Mouse (Mus musculus): ENCODE results near the gene Aldoc. TPM values are rescaled to one million over a fixed set of nuclear protein-coding genes. Genes with fewer than 3 reads are reported as not detected.

The Aldoc gene
- polyA plus RNA-seq, 1 experiment, result 0.12 TPM

DNA sequence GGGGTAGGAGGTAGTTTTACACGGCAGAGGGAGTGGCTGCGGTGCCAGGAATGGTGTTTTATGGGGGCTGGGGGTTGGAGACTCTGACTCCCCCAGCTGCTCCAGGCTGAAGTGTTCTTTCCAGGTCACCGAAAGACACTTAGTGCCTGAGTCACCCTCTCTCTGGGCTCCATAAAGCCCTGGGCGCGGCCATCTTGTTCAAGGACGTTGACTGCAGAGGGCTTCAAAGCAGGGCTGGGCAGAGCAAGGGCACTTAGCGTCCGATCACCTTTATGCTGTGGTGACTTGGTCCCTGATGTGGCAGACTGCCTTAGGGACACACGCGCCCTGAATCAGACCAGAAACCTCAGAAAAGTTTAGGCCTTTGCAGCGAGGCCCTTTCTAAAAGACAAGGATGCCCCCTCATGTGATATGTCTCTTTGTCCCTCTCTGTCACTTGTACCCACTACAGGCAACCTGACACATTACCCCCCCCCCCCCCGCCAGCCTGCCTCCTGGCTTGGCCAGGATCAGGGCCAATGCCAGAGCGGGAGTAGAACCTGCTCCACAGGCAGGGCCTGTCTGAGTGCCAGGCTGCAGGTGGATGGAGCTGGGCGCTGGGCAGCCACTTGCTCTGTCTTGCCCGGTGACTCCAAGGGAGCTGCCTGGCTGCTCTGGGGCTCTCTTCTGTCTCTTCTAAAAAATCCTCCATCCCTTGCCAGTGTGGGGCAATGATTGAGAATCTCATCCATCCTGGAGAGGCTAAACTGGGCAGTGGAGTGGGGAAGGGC is 44.9 kb downstream of the Aldoc start:
- no peaks in the 10 kb centered on the region for H3K9me3 ChIP-seq (ENCODE audit: control insufficient read depth, low read length)
- no peak overlapping the region for H3K4me3 ChIP-seq (replicated peaks)
- H3K27me3 ChIP-seq (ENCODE audit: control insufficient read depth), result no peaks in the 10 kb centered on the region
- no peaks in the 10 kb centered on the region for H3K4me1 ChIP-seq (ENCODE audit: control insufficient read depth)
- no peaks in the 10 kb centered on the region for H3K36me3 ChIP-seq (ENCODE audit: control insufficient read depth)
- TF ChIP-seq GATA1 (IDR thresholded peaks at IDR 0.05; ENCODE audit: low read length), result no peak
- TF ChIP-seq TAL1 (IDR thresholded peaks at IDR 0.05; ENCODE audit: low read length), result no peak

DNA sequence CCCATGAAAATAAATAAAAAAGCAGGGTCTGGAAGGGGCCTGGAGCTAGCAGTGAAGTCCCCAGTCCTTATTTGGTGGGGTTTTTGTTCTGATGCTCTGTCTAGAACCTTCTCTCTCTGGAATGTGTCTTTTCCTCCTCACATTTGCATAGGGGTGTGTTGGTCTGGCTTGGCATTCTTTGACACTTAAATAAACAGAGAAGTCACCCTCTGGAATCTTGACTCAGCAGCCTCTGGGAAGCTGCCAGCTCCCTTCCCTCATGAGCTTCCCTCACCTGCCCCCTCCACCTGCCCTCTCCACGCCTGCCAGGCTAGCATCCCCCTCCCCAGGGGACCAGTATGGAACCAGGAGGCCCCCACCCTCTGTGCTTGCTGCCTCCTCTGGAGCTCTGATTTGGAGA is 47.6 kb downstream of the Aldoc start:
- Histone ChIP-seq H3K36me3 (ENCODE audit: control insufficient read depth) (no peaks in the 10 kb centered on the region), H3K4me3 (replicated peaks) (no peak overlapping the region), H3K4me1 (ENCODE audit: control insufficient read depth) (no peaks in the 10 kb centered on the region), H3K9me3 (ENCODE audit: control insufficient read depth, low read length) (no peaks in the 10 kb centered on the region), H3K27me3 (ENCODE audit: control insufficient read depth) (no peaks in the 10 kb centered on the region)
- no peak for TF ChIP-seq GATA1 (IDR thresholded peaks at IDR 0.05; ENCODE audit: low read length)

DNA sequence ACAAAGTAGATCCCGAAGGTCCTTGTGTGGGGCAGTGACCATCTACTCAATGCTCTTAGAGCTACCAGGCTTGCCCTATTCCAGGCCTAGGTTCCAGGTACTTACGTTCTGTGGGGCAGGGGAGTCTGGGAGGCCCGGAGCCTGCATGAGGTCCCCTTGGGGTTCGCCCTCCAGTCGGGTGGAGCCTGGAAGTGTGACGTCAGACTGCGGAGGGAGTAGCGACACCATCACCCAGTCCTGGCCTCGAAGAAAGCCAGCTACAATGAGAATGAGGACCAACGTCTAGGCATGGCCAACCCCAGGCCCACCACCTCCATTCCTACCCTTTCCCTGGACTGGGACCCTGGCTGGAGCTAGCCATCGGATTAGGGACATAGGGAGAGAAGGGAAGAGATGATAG is 48.9 kb downstream of the Aldoc start:
- Histone ChIP-seq H3K4me1 (ENCODE audit: control insufficient read depth) (no peaks in the 10 kb centered on the region), H3K27me3 (ENCODE audit: control insufficient read depth) (no peaks in the 10 kb centered on the region), H3K4me3 (replicated peaks) (no peak overlapping the region), H3K9me3 (ENCODE audit: control insufficient read depth, low read length) (no peaks in the 10 kb centered on the region), H3K36me3 (ENCODE audit: control insufficient read depth) (no peaks in the 10 kb centered on the region)
- TF ChIP-seq TAL1 (IDR thresholded peaks at IDR 0.05; ENCODE audit: low read length) (no peak), GATA1 (IDR thresholded peaks at IDR 0.05; ENCODE audit: low read length) (no peak)

DNA sequence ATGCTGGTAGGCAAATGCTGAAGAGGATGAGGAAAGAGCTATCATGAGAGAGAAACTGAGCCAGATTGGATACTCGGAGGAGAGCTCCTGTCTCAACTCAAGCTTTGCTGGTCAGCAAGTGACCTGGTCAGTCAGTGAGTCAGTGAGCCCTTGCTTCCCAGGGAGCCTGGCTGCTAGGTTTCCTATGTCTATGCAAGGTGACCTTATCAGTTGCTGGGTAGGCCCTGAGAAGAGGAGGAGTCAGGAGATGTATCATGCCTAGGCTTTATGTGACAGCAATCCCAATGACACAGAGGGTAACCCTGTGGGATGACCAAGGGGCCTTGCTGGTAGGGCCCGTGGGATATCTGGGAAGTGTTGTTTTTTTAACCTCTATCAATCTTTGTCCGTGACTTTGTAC is 49.4 kb downstream of the Aldoc start:
- H3K4me3 ChIP-seq (replicated peaks), result no peak overlapping the region
- H3K9me3 ChIP-seq (ENCODE audit: control insufficient read depth, low read length), result no peaks in the 10 kb centered on the region
- H3K4me1 ChIP-seq (ENCODE audit: control insufficient read depth), result no peaks in the 10 kb centered on the region
- no peaks in the 10 kb centered on the region for H3K36me3 ChIP-seq (ENCODE audit: control insufficient read depth)
- H3K27me3 ChIP-seq (ENCODE audit: control insufficient read depth), result no peaks in the 10 kb centered on the region
- TF ChIP-seq GATA1 (IDR thresholded peaks at IDR 0.05; ENCODE audit: low read length) (no peak), TAL1 (IDR thresholded peaks at IDR 0.05; ENCODE audit: low read length) (no peak)

- Histone ChIP-seq H3K9me3 (ENCODE audit: control insufficient read depth, low read length) (no peaks in the 10 kb centered on the region), H3K4me3 (replicated peaks) (no peak overlapping the region), H3K27me3 (ENCODE audit: control insufficient read depth) (no peaks in the 10 kb centered on the region), H3K4me1 (ENCODE audit: control insufficient read depth) (no peaks in the 10 kb centered on the region), H3K36me3 (ENCODE audit: control insufficient read depth) (no peaks in the 10 kb centered on the region)
- TF ChIP-seq GATA1 (IDR thresholded peaks at IDR 0.05; ENCODE audit: low read length) (no peak), TAL1 (IDR thresholded peaks at IDR 0.05; ENCODE audit: low read length) (no peak)
Observed at GRCm38 (mm10) chr11:78372610-78373009, 49.8 kb downstream of the Aldoc start.

GRCm38 (mm10) chr11:78374147-78374546 is 51.4 kb downstream of the Aldoc start:
- H3K27me3 ChIP-seq (ENCODE audit: control insufficient read depth), result no peaks in the 10 kb centered on the region
- H3K36me3 ChIP-seq (ENCODE audit: control insufficient read depth), result no peaks in the 10 kb centered on the region
- TF ChIP-seq TAL1 (IDR thresholded peaks at IDR 0.05; ENCODE audit: low read length), result no peak
- no peak for TF ChIP-seq GATA1 (IDR thresholded peaks at IDR 0.05; ENCODE audit: low read length)
- H3K9me3 ChIP-seq (ENCODE audit: control insufficient read depth, low read length), result no peaks in the 10 kb centered on the region
- H3K4me1 ChIP-seq (ENCODE audit: control insufficient read depth), result no peaks in the 10 kb centered on the region
- H3K4me3 ChIP-seq (replicated peaks), result no peak overlapping the region

Other genes with a start within 250 kb of the Aldoc start
- gene Eral1, start 242.6 kb upstream of the Aldoc start, polyA plus RNA-seq (2012), result 0.14 and 0.29 TPM in 2 replicates
- 0.77 and 0.78 TPM in 2 replicates for gene Fam222b, start 228.3 kb upstream of the Aldoc start, polyA plus RNA-seq (2012)
- 7.2 and 9.4 TPM in 2 replicates for gene Traf4, start 157.4 kb upstream of the Aldoc start, polyA plus RNA-seq (2012)
- gene Nek8, start 146.3 kb upstream of the Aldoc start, polyA plus RNA-seq (2012), result 1.7 and 2.0 TPM in 2 replicates
- 91.9 and 97.7 TPM in 2 replicates for gene Tlcd1, start 146.3 kb upstream of the Aldoc start, polyA plus RNA-seq (2012)
- 168 and 429 TPM in 2 replicates for gene Rpl23a, start 139.4 kb upstream of the Aldoc start, polyA plus RNA-seq (2012)
- gene Rab34, start 134.5 kb upstream of the Aldoc start, polyA plus RNA-seq (2012), result 0.13 and 0.26 TPM in 2 replicates
- gene Proca1, start 129.6 kb upstream of the Aldoc start, polyA plus RNA-seq (2012), result not detected in 2 replicates
- 0.32 and 0.49 TPM in 2 replicates for gene Sdf2, start 77.2 kb upstream of the Aldoc start, polyA plus RNA-seq (2012)
- 9.4 and 11.6 TPM in 2 replicates for gene Supt6, start 77.0 kb upstream of the Aldoc start, polyA plus RNA-seq (2012)
- gene 2610507B11Rik, start 61.2 kb upstream of the Aldoc start, polyA plus RNA-seq (2012), result 0.97 and 2.3 TPM in 2 replicates
- gene BC030499, start 32.1 kb upstream of the Aldoc start, polyA plus RNA-seq (2012), result 0.07 TPM in 1 of 2 replicates, not detected in the other
- 19.3 and 21.5 TPM in 2 replicates for gene Spag5, start 21.4 kb upstream of the Aldoc start, polyA plus RNA-seq (2012)
- gene Pigs, start 5.4 kb downstream of the Aldoc start, polyA plus RNA-seq (2012), result 3.2 and 3.8 TPM in 2 replicates
- gene Unc119, start 20.5 kb downstream of the Aldoc start, polyA plus RNA-seq (2012), result 1.7 and 1.9 TPM in 2 replicates
- not detected in 2 replicates for gene Foxn1, start 63.6 kb downstream of the Aldoc start, polyA plus RNA-seq (2012)
- gene Slc13a2, start 99.2 kb downstream of the Aldoc start, polyA plus RNA-seq (2012), result not detected in 2 replicates
- gene Slc46a1, start 142.7 kb downstream of the Aldoc start, polyA plus RNA-seq (2012), result 0.08 TPM in 1 of 2 replicates, not detected in the other
- gene Sarm1, start 174.8 kb downstream of the Aldoc start, polyA plus RNA-seq (2012), result not detected in 2 replicates
- 0.28 and 0.44 TPM in 2 replicates for gene Vtn, start 176.1 kb downstream of the Aldoc start, polyA plus RNA-seq (2012)
- gene Sebox, start 180.5 kb downstream of the Aldoc start, polyA plus RNA-seq (2012), result not detected in 2 replicates
- gene Tmem199, start 189.2 kb downstream of the Aldoc start, polyA plus RNA-seq (2012), result 0.55 TPM in 2 replicates
- gene Poldip2, start 189.2 kb downstream of the Aldoc start, polyA plus RNA-seq (2012), result 1.2 and 1.4 TPM in 2 replicates
- 0.07 and 0.21 TPM in 2 replicates for gene Tnfaip1, start 213.4 kb downstream of the Aldoc start, polyA plus RNA-seq (2012)
- gene Ift20, start 213.4 kb downstream of the Aldoc start, polyA plus RNA-seq (2012), result 8.0 and 9.4 TPM in 2 replicates
- gene Tmem97, start 227.8 kb downstream of the Aldoc start, polyA plus RNA-seq (2012), result 0.50 and 0.64 TPM in 2 replicates